ENCODE assay signal across 14 mouse cellular contexts in the genomic region with DNA sequence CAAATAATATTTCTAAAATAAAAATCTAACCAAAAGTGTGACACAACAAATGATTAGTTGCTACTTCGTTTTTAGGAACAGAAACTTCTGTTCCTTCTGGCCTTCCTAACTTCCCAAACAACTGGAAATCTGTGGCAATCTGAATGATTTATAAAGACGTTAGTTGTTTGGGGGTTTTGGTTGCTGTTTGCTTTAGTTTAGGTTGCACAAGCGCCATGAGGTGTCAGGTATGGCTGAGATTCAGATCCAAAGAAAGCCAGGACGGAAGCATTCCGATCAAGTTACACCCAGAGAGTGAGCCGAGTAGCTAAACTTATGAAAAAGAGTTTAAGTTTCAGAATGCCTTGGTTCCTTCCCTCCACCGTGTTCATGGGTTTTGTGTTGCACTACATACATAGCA.
"Had no signal": no experiment of that assay in that cellular context is flagged by ENCODE, and none has a peak within 500 bp of the region (broad histone marks: within the 10 kb centered on the region; RNA-seq: fewer than 3 reads in every experiment).

No protein-coding gene starts in this region.

- H3K4me3 ChIP-seq: kidney, embryonic 15.5 days; layer of hippocampus, adult 2 months; limb, embryonic 13.5 days; liver, embryonic 13.5 days; megakaryocyte, embryonic 14.5 days; midbrain, embryonic 15.5 days; neural tube, embryonic 12.5 days had no signal

- H3K27ac ChIP-seq: kidney, embryonic 15.5 days; layer of hippocampus, adult 2 months; limb, embryonic 13.5 days; liver, embryonic 13.5 days; macrophage; midbrain, embryonic 15.5 days; neural tube, embryonic 12.5 days had no signal

- H3K27me3 ChIP-seq: kidney, embryonic 15.5 days; limb, embryonic 13.5 days; liver, embryonic 13.5 days; midbrain, embryonic 15.5 days; neural tube, embryonic 12.5 days had no signal

- ATAC-seq: intestine, embryonic 16.5 days; midbrain, embryonic 15.5 days had no signal

- H3K9me3 ChIP-seq: kidney, embryonic 15.5 days; limb, embryonic 13.5 days; liver, embryonic 13.5 days; megakaryocyte, embryonic 14.5 days; midbrain, embryonic 15.5 days; neural tube, embryonic 12.5 days had no signal

- H3K4me1 ChIP-seq: liver, embryonic 13.5 days; midbrain, embryonic 15.5 days; neural tube, embryonic 12.5 days had no signal

- H3K4me2 ChIP-seq: kidney, embryonic 15.5 days; limb, embryonic 13.5 days; liver, embryonic 13.5 days; midbrain, embryonic 11.5 days; midbrain, embryonic 15.5 days; neural tube, embryonic 12.5 days had no signal

- H3K36me3 ChIP-seq: kidney, embryonic 15.5 days; limb, embryonic 13.5 days; liver, embryonic 13.5 days; midbrain, embryonic 15.5 days; neural tube, embryonic 12.5 days had no signal

- H3K9ac ChIP-seq: kidney, embryonic 15.5 days; limb, embryonic 13.5 days; liver, embryonic 13.5 days; midbrain, embryonic 15.5 days; neural tube, embryonic 12.5 days had no signal

- DNase-seq: kidney, adult 2 months; kidney, postnatal 25 days; liver, embryonic 13.5 days; right cerebral cortex, postnatal 4 days; thymus, postnatal 36 days had no signal
